In genomic region chr5:142961881-142962443, GRCm38 (mm10) we compare ENCODE assay signal across 8 mouse cellular contexts. TPM values are rescaled to one million over a fixed set of nuclear protein-coding genes. Genes with fewer than 3 reads are reported as not detected.
DNase-seq lines count a peak whose midpoint lies in the region; ATAC-seq and TF ChIP-seq lines count a peak whose summit lies in the region.

No protein-coding gene starts in this region.

- TF ChIP-seq EP300 in lung, postnatal 0 days (IDR thresholded peaks at IDR 0.05), result peak; percentile 61

- H3K4me1 ChIP-seq in spleen, adult 2 months (ENCODE audit: control insufficient read depth, insufficient read depth, insufficient read length), result peaks cover 9% of the 10 kb centered on the region; the same call in 1 of the 2 replicates
- H3K4me1 ChIP-seq in embryonic facial prominence, embryonic 15.5 days, result peaks cover 49% of the 10 kb centered on the region
- peaks cover 9% of the 10 kb centered on the region for H3K4me1 ChIP-seq in heart, embryonic 16.5 days (ENCODE audit: control insufficient read depth, insufficient read depth, low read length)
- H3K4me1 ChIP-seq in lung, postnatal 0 days (ENCODE audit: insufficient read depth, low read depth, low read length), result peaks cover 9% of the 10 kb centered on the region

- DNase-seq in spleen, adult 2 months (ENCODE audit: low read depth in 1 of 2, low spot score in 2 of 2), result no peak
- DNase-seq in spleen, postnatal 4 days (ENCODE audit: low spot score in 2 of 2), result no peak
- DNase-seq in kidney, postnatal 25 days, result peak; percentile 76 to 89
- DNase-seq in lung, postnatal 0 days (ENCODE audit: low spot score), result peak; percentile 87
- DNase-seq in right cerebral cortex, postnatal 14 days, result peak; percentile 44

- peak overlapping the region; percentile 86 for H3K9ac ChIP-seq in embryonic facial prominence, embryonic 15.5 days
- peak overlapping the region; percentile 87 for H3K9ac ChIP-seq in heart, embryonic 16.5 days (ENCODE audit: low read length)
- H3K9ac ChIP-seq in lung, postnatal 0 days (replicated peaks; ENCODE audit: low read depth), result peak overlapping the region; percentile 23

- peak; percentile 64 for ATAC-seq in embryonic facial prominence, embryonic 15.5 days (ENCODE audit: insufficient number of reproducible peaks, low FRiP score, low TSS enrichment, low read depth)
- peak; percentile 64 for ATAC-seq in heart, embryonic 16.5 days (replicated peaks; ENCODE audit: extremely low read depth, insufficient read depth, low FRiP score)
- peak; percentile 80 for ATAC-seq in lung, postnatal 0 days
- ATAC-seq in activated CD4-positive, CD25-positive, alpha-beta regulatory T cell, adult 4 months, result no peak

- H3K27me3 ChIP-seq in spleen, adult 2 months (ENCODE audit: control insufficient read depth, insufficient read depth, low read length), result peaks cover 21% of the 10 kb centered on the region
- H3K27me3 ChIP-seq in embryonic facial prominence, embryonic 15.5 days, result no peaks in the 10 kb centered on the region
- peaks cover 5% of the 10 kb centered on the region; the same call in 1 of the 2 replicates for H3K27me3 ChIP-seq in heart, embryonic 16.5 days (ENCODE audit: control insufficient read depth, insufficient read depth, low read length)
- H3K27me3 ChIP-seq in lung, postnatal 0 days (replicated peaks; ENCODE audit: insufficient read depth, low read length), result no peaks in the 10 kb centered on the region

- H3K27ac ChIP-seq in spleen, adult 2 months (ENCODE audit: insufficient read depth, low read length), result no peak overlapping the region
- H3K27ac ChIP-seq in embryonic facial prominence, embryonic 15.5 days (replicated peaks), result peak overlapping the region; percentile 98
- peak overlapping the region; percentile 88 for H3K27ac ChIP-seq in heart, embryonic 16.5 days (ENCODE audit: low read length)
- H3K27ac ChIP-seq in lung, postnatal 0 days (ENCODE audit: low read length), result peak overlapping the region; percentile 84

- peak overlapping the region; percentile 88 for H3K4me2 ChIP-seq in embryonic facial prominence, embryonic 15.5 days (replicated peaks)
- H3K4me2 ChIP-seq in heart, embryonic 16.5 days (ENCODE audit: low read depth, low read length), result peak overlapping the region; percentile 81
- peak overlapping the region; percentile 79 for H3K4me2 ChIP-seq in lung, postnatal 0 days (replicated peaks; ENCODE audit: low read depth, low read length)

- 9% methylated on average over 41 of the region's 43 CpGs for WGBS in spleen, adult 2 months
- under 1% methylated on average over 43 of the region's 43 CpGs for WGBS in embryonic facial prominence, embryonic 15.5 days
- 2% methylated on average over 39 of the region's 43 CpGs for WGBS in heart, embryonic 16.5 days
- WGBS in lung, postnatal 0 days, result 1% methylated on average over 33 of the region's 43 CpGs

- peak overlapping the region; percentile 56; the same call in 1 of the 2 replicates for H3K4me3 ChIP-seq in spleen, adult 2 months (ENCODE audit: extremely low read depth, insufficient read depth, insufficient read length)
- peak overlapping the region; percentile 75 for H3K4me3 ChIP-seq in embryonic facial prominence, embryonic 15.5 days (replicated peaks)
- H3K4me3 ChIP-seq in heart, embryonic 16.5 days (ENCODE audit: low read length), result peak overlapping the region; percentile 69
- peak overlapping the region; percentile 63 for H3K4me3 ChIP-seq in lung, postnatal 0 days (ENCODE audit: low read depth, low read length)

- no peaks in the 10 kb centered on the region for H3K9me3 ChIP-seq in embryonic facial prominence, embryonic 15.5 days (replicated peaks)
- no peaks in the 10 kb centered on the region for H3K9me3 ChIP-seq in heart, embryonic 16.5 days (replicated peaks; ENCODE audit: control insufficient read depth, low read length)
- H3K9me3 ChIP-seq in lung, postnatal 0 days (ENCODE audit: low read length), result no peaks in the 10 kb centered on the region

- no peaks in the 10 kb centered on the region for H3K36me3 ChIP-seq in spleen, adult 2 months (ENCODE audit: control insufficient read depth, insufficient read depth, low read length)
- H3K36me3 ChIP-seq in embryonic facial prominence, embryonic 15.5 days, result peaks cover 10% of the 10 kb centered on the region
- H3K36me3 ChIP-seq in heart, embryonic 16.5 days (ENCODE audit: control insufficient read depth, insufficient read depth), result no peaks in the 10 kb centered on the region
- H3K36me3 ChIP-seq in lung, postnatal 0 days (ENCODE audit: insufficient read depth, low read length), result no peaks in the 10 kb centered on the region

- TF ChIP-seq POLR2A in spleen, adult 2 months (IDR thresholded peaks at IDR 0.05; ENCODE audit: low read depth, low read length), result no peak

- TF ChIP-seq CTCF in spleen, adult 2 months (IDR thresholded peaks at IDR 0.05; ENCODE audit: extremely low read depth, insufficient read depth, insufficient read length, insufficient replicate concordance), result no peak
- TF ChIP-seq CTCF in lung, postnatal 0 days (IDR thresholded peaks at IDR 0.05), result peak; percentile 21

RNA-seq across cellular contexts. Expression of gene Fscn1, which starts 1.8 kb away (rescaled TPM):
- 33.7 and 59.8 TPM in 2 replicates for polyA plus RNA-seq in spleen, adult 2 months (2012; rRNA removed)
- polyA plus RNA-seq in embryonic facial prominence, embryonic 15.5 days (2015; fragmentation: Nextera tagmentation; extraction: Ambion mirVana), result 328 TPM in 2 replicates
- 115 and 129 TPM in 2 replicates for polyA plus RNA-seq in heart, embryonic 16.5 days (2015; fragmentation: Nextera tagmentation; extraction: Ambion mirVana)
- 69.1 and 81.4 TPM in 2 replicates for polyA plus RNA-seq in lung, postnatal 0 days (2015; fragmentation: Nextera tagmentation; extraction: Ambion mirVana)
- under 1 TPM; 0.26 to 0.42 TPM for polyA plus RNA-seq in activated CD4-positive, CD25-positive, alpha-beta regulatory T cell, adult 4 months (2017; shearing (Covaris generic))

RNA-seq across cellular contexts. Expression of gene Actb, which starts 55.4 kb away (rescaled TPM):
- polyA plus RNA-seq in spleen, adult 2 months (2012; rRNA removed), result 6,692 and 9,830 TPM in 2 replicates
- 12,790 and 13,060 TPM in 2 replicates for polyA plus RNA-seq in embryonic facial prominence, embryonic 15.5 days (2015; fragmentation: Nextera tagmentation; extraction: Ambion mirVana)
- 5,062 and 5,724 TPM in 2 replicates for polyA plus RNA-seq in heart, embryonic 16.5 days (2015; fragmentation: Nextera tagmentation; extraction: Ambion mirVana)
- 18,716 and 19,008 TPM in 2 replicates for polyA plus RNA-seq in lung, postnatal 0 days (2015; fragmentation: Nextera tagmentation; extraction: Ambion mirVana)
- polyA plus RNA-seq in activated CD4-positive, CD25-positive, alpha-beta regulatory T cell, adult 4 months (2017; shearing (Covaris generic)), result over 10,000 TPM; 26,186 to 54,151 TPM

Comparison
In these comparisons a context has a peak if more than half of its experiments do, and no peak if none do; other contexts are left out.
1. DNase-seq: peak in kidney, postnatal 25 days (2 of 2), lung, postnatal 0 days (single experiment) and right cerebral cortex, postnatal 14 days (single experiment); none in spleen, adult 2 months (0 of 2) and spleen, postnatal 4 days (0 of 2).
2. H3K9ac ChIP-seq: peak in every context shown above with its lines; median percentile 87 in heart, embryonic 16.5 days; 86 in embryonic facial prominence, embryonic 15.5 days; 23 in lung, postnatal 0 days.
3. RNA of gene Fscn1, which starts 1.8 kb away (polyA plus RNA-seq): 328 TPM in embryonic facial prominence, embryonic 15.5 days, 115 to 129 TPM in heart, embryonic 16.5 days, 69.1 to 81.4 TPM in lung, postnatal 0 days and 33.7 to 59.8 TPM in spleen, adult 2 months; 0.26 to 0.42 TPM in activated CD4-positive, CD25-positive, alpha-beta regulatory T cell, adult 4 months; every median in the first group is over 10 times any median in the second.
4. Peak in every context shown above with its lines, with median percentiles within 50 percentile points of each other: H3K4me3 ChIP-seq and H3K4me2 ChIP-seq.